Mouse (Mus musculus) thymus, adult 2 months (tissue): ENCODE data around the gene Snn. TPM values are rescaled to one million over a fixed set of nuclear protein-coding genes. Genes with fewer than 3 reads are reported as not detected.

ENCODE experiments used
- DNase-seq: peaks from one replicate; pipeline ENCODE4 v3.0.0; 2021
- H3K27ac ChIP-seq: fragments of 200-500 bp; 2 replicates; pipeline ENCODE4 v1.5.1; 2012; ENCODE audit warnings: low read length, control low read depth; ENCODE audit not compliant: control insufficient read depth, insufficient read depth
- H3K27me3 ChIP-seq: fragments of 200-500 bp; 2 replicates; pipeline ENCODE4 v1.6.1; 2012; ENCODE audit warnings: mild to moderate bottlenecking, low read length, moderate library complexity, mixed read lengths; ENCODE audit not compliant: control insufficient read depth, insufficient read depth
- H3K36me3 ChIP-seq: fragments of 200-500 bp; 2 replicates; pipeline ENCODE4 v1.6.1; 2012; ENCODE audit warnings: mild to moderate bottlenecking, low read length, moderate library complexity; ENCODE audit not compliant: control insufficient read depth, insufficient read depth
- H3K4me1 ChIP-seq: fragments of 200-500 bp; replicated peaks from 2 replicates; pipeline ENCODE4 v1.6.1; 2012; ENCODE audit warnings: low read length; ENCODE audit not compliant: control insufficient read depth, insufficient read depth
- H3K4me3 ChIP-seq: fragments of 200-500 bp; 2 replicates; pipeline ENCODE4 v1.5.1; 2012; ENCODE audit warnings: mild to moderate bottlenecking, low read length, control low read depth, moderate library complexity; ENCODE audit not compliant: control insufficient read depth, insufficient read depth
- CTCF ChIP-seq: fragments of 200-500 bp; IDR thresholded peaks from 2 replicates; pipeline ENCODE4 v1.5.1; 2012; ENCODE audit warnings: mild to moderate bottlenecking, control low read depth, low read length, moderate library complexity, borderline replicate concordance; ENCODE audit not compliant: control insufficient read depth, poor library complexity, insufficient read depth; ENCODE audit errors: extremely low read depth
- POLR2A ChIP-seq: fragments of 200-500 bp; IDR thresholded peaks from 2 replicates; pipeline ENCODE4 v1.6.1; 2012; ENCODE audit warnings: mild to moderate bottlenecking, low read length, control low read depth, moderate library complexity; ENCODE audit not compliant: control insufficient read depth, poor library complexity, insufficient read depth; ENCODE audit errors: extremely low read depth
- WGBS: fragments of 180-500 bp; shearing (Covaris S2); methylation state at CpG from one replicate; pipeline ENCODE4 v1.1.7; 2018; 5-methylcytosine and 5-hydroxymethylcytosine counted together
- polyA plus RNA-seq: library from polyadenylated mRNA; depleted of rRNA; stranded (reverse); fragments of >200 nt; gene quantifications from 2 replicates; pipeline ENCODE4 v1.2.3, GENCODE M21; 2012

Snn gene
- polyA plus RNA-seq, 1 experiment = 85.4 TPM

GRCm38 (mm10) chr16:11062794-11063721 lies 2.3 kb downstream of the Snn start:
- Histone ChIP-seq H3K4me3 (no peak overlapping the region), H3K27ac (peak overlapping the region; percentile 60), H3K36me3 (no peaks in the 10 kb centered on the region), H3K27me3 (no peaks in the 10 kb centered on the region), H3K4me1 (peaks cover 30% of the 10 kb centered on the region)
- DNase-seq = no peak
- TF ChIP-seq CTCF (no peak), POLR2A (no peak)
- WGBS = 20% methylated on average over 13 of the region's 13 CpGs

GRCm38 (mm10) chr16:11064341-11064740 lies 3.6 kb downstream of the Snn start:
- TF ChIP-seq CTCF (no peak), POLR2A (no peak)
- H3K36me3 ChIP-seq = no peaks in the 10 kb centered on the region
- no peak for DNase-seq
- no peak overlapping the region for H3K4me3 ChIP-seq
- H3K27me3 ChIP-seq = no peaks in the 10 kb centered on the region
- WGBS = 96% methylated on average over 4 of the region's 4 CpGs
- H3K27ac ChIP-seq = no peak overlapping the region
- H3K4me1 ChIP-seq = peaks cover 36% of the 10 kb centered on the region

GRCm38 (mm10) chr16:11064742-11065141 lies 4.0 kb downstream of the Snn start:
- no peak overlapping the region for H3K4me3 ChIP-seq
- no peaks in the 10 kb centered on the region for H3K36me3 ChIP-seq
- peaks cover 40% of the 10 kb centered on the region for H3K4me1 ChIP-seq
- no peaks in the 10 kb centered on the region for H3K27me3 ChIP-seq
- no peak for DNase-seq
- TF ChIP-seq CTCF (no peak), POLR2A (no peak)
- H3K27ac ChIP-seq = no peak overlapping the region
- 79% methylated on average over 6 of the region's 6 CpGs for WGBS

GRCm38 (mm10) chr16:11065431-11065830 lies 4.7 kb downstream of the Snn start:
- Histone ChIP-seq H3K27me3 (no peaks in the 10 kb centered on the region), H3K27ac (no peak overlapping the region), H3K4me3 (no peak overlapping the region), H3K4me1 (peaks cover 47% of the 10 kb centered on the region), H3K36me3 (no peaks in the 10 kb centered on the region)
- WGBS = 84% methylated on average over 5 of the region's 5 CpGs
- no peak for DNase-seq
- TF ChIP-seq CTCF (no peak), POLR2A (no peak)

- H3K27me3 ChIP-seq = no peaks in the 10 kb centered on the region
- peak within 1 kb of the TSS; percentile 88 for H3K4me3 ChIP-seq
- DNase-seq = peak; percentile 98
- no peak within 1 kb of the TSS for H3K27ac ChIP-seq
- peaks cover 54% of the 10 kb centered on the region for H3K4me1 ChIP-seq
- TF ChIP-seq CTCF = peak; percentile 69
- peak; percentile 99 for TF ChIP-seq POLR2A
- H3K36me3 ChIP-seq = no peaks in the 10 kb centered on the region
- WGBS = under 1% methylated on average over 78 of the region's 78 CpGs
These were observed 5.5 kb downstream of the Snn start, which contains the start of gene Litaf for GRCm38 (mm10) chr16:11066029-11066832. Gene Litaf, minus strand, starts transcription at chr16:11066157.

GRCm38 (mm10) chr16:11066833-11067191 lies 6.1 kb downstream of the Snn start:
- WGBS = under 1% methylated on average over 22 of the region's 22 CpGs
- peaks cover 59% of the 10 kb centered on the region for H3K4me1 ChIP-seq
- peak; percentile 54 for DNase-seq
- H3K4me3 ChIP-seq = peak overlapping the region; percentile 88
- TF ChIP-seq CTCF (no peak), POLR2A (no peak)
- H3K27ac ChIP-seq = no peak overlapping the region
- H3K36me3 ChIP-seq = no peaks in the 10 kb centered on the region
- H3K27me3 ChIP-seq = no peaks in the 10 kb centered on the region
